Mouse (Mus musculus): Measurements from ENCODE around the gene Ly6g5b. TPM values are rescaled to one million over a fixed set of nuclear protein-coding genes. Genes with fewer than 3 reads are reported as not detected.

The Ly6g5b gene
- total and polyA plus RNA-seq, 3 experiments: 0.10 to 0.82 TPM; not detected in 1

GRCm38 (mm10) chr17:35104754-35105153, 10.5 kb downstream of the Ly6g5b start:
- H3K4me3 ChIP-seq (ENCODE audit: low read depth, low read length): no peak overlapping the region
- TF ChIP-seq TAL1 (conservative IDR thresholded peaks at IDR 0.05; ENCODE audit: low read depth, low read length) (peak; percentile 56), GATA2 (IDR thresholded peaks at IDR 0.05; ENCODE audit: borderline replicate concordance, low read depth, low read length) (no peak)
- H3K9me3 ChIP-seq (replicated peaks): no peaks in the 10 kb centered on the region
- H3K27me3 ChIP-seq (ENCODE audit: insufficient read depth, low read length): no peaks in the 10 kb centered on the region
- H3K4me1 ChIP-seq (ENCODE audit: insufficient read depth, low read depth, low read length): peaks cover 80% of the 10 kb centered on the region
- no peak; the same call in 1 of the 2 replicates for ATAC-seq (ENCODE audit: extremely low read depth, insufficient number of reproducible peaks, low FRiP score, poor library complexity, severe bottlenecking)
- DNase-seq (ENCODE audit: low spot score): no peak
- H3K36me3 ChIP-seq (replicated peaks): peaks cover 51% of the 10 kb centered on the region

GRCm38 (mm10) chr17:35104079-35104478, 11.1 kb downstream of the Ly6g5b start:
- ATAC-seq (ENCODE audit: extremely low read depth, insufficient number of reproducible peaks, low FRiP score, poor library complexity, severe bottlenecking): no peak
- H3K4me1 ChIP-seq (ENCODE audit: insufficient read depth, low read depth, low read length): peaks cover 85% of the 10 kb centered on the region
- H3K27me3 ChIP-seq (ENCODE audit: insufficient read depth, low read length): no peaks in the 10 kb centered on the region
- no peak for DNase-seq (ENCODE audit: low spot score)
- H3K36me3 ChIP-seq (replicated peaks): peaks cover 58% of the 10 kb centered on the region
- H3K9me3 ChIP-seq (replicated peaks): no peaks in the 10 kb centered on the region
- H3K4me3 ChIP-seq (ENCODE audit: low read depth, low read length): no peak overlapping the region; the same call in 1 of the 2 replicates
- TF ChIP-seq GATA1 (IDR thresholded peaks at IDR 0.05; ENCODE audit: borderline replicate concordance, low read length) (no peak), CTCF (IDR thresholded peaks at IDR 0.05; ENCODE audit: low read depth, low read length) (no peak), POLR2AphosphoS5 (IDR thresholded peaks at IDR 0.05; ENCODE audit: insufficient replicate concordance, low read depth, low read length) (no peak), TAL1 (conservative IDR thresholded peaks at IDR 0.05; ENCODE audit: low read depth, low read length) (no peak)

- TF ChIP-seq GATA1 (IDR thresholded peaks at IDR 0.05; ENCODE audit: borderline replicate concordance, low read length) (no peak), GATA2 (IDR thresholded peaks at IDR 0.05; ENCODE audit: borderline replicate concordance, low read depth, low read length) (no peak), TAL1 (conservative IDR thresholded peaks at IDR 0.05; ENCODE audit: low read depth, low read length) (no peak), CTCF (IDR thresholded peaks at IDR 0.05; ENCODE audit: low read depth, low read length) (no peak), POLR2AphosphoS5 (IDR thresholded peaks at IDR 0.05; ENCODE audit: insufficient replicate concordance, low read depth, low read length) (no peak)
- H3K4me1 ChIP-seq (ENCODE audit: insufficient read depth, low read depth, low read length): peaks cover 83% of the 10 kb centered on the region
- no peaks in the 10 kb centered on the region for H3K27me3 ChIP-seq (ENCODE audit: insufficient read depth, low read length)
- H3K9me3 ChIP-seq (replicated peaks): no peaks in the 10 kb centered on the region
- no peak for ATAC-seq (ENCODE audit: extremely low read depth, insufficient number of reproducible peaks, low FRiP score, poor library complexity, severe bottlenecking)
- no peak for DNase-seq (ENCODE audit: low spot score)
- H3K4me3 ChIP-seq (ENCODE audit: low read depth, low read length): peak overlapping the region; percentile 49; the same call in 1 of the 2 replicates
- peaks cover 66% of the 10 kb centered on the region for H3K36me3 ChIP-seq (replicated peaks)
Observed at GRCm38 (mm10) chr17:35103221-35103690, 12.0 kb downstream of the Ly6g5b start.

GRCm38 (mm10) chr17:35102299-35102698, 12.9 kb downstream of the Ly6g5b start:
- H3K4me1 ChIP-seq (ENCODE audit: insufficient read depth, low read depth, low read length): peaks cover 86% of the 10 kb centered on the region
- H3K27me3 ChIP-seq (ENCODE audit: insufficient read depth, low read length): no peaks in the 10 kb centered on the region
- no peak overlapping the region; the same call in 1 of the 2 replicates for H3K4me3 ChIP-seq (ENCODE audit: low read depth, low read length)
- no peaks in the 10 kb centered on the region for H3K9me3 ChIP-seq (replicated peaks)
- no peak for ATAC-seq (ENCODE audit: extremely low read depth, insufficient number of reproducible peaks, low FRiP score, poor library complexity, severe bottlenecking)
- peaks cover 76% of the 10 kb centered on the region for H3K36me3 ChIP-seq (replicated peaks)
- no peak for TF ChIP-seq GATA1 (IDR thresholded peaks at IDR 0.05; ENCODE audit: borderline replicate concordance, low read length)
- TF ChIP-seq CTCF (IDR thresholded peaks at IDR 0.05; ENCODE audit: low read depth, low read length): no peak
- DNase-seq (ENCODE audit: low spot score): no peak

GRCm38 (mm10) chr17:35101161-35101560, 14.1 kb downstream of the Ly6g5b start:
- no peak overlapping the region for H3K4me3 ChIP-seq (ENCODE audit: low read depth, low read length)
- no peaks in the 10 kb centered on the region for H3K27me3 ChIP-seq (ENCODE audit: insufficient read depth, low read length)
- H3K36me3 ChIP-seq (replicated peaks): peaks cover 87% of the 10 kb centered on the region
- ATAC-seq (ENCODE audit: extremely low read depth, insufficient number of reproducible peaks, low FRiP score, poor library complexity, severe bottlenecking): no peak
- no peak for DNase-seq (ENCODE audit: low spot score)
- H3K9me3 ChIP-seq (replicated peaks): no peaks in the 10 kb centered on the region
- H3K4me1 ChIP-seq (ENCODE audit: insufficient read depth, low read depth, low read length): peaks cover 86% of the 10 kb centered on the region
- TF ChIP-seq POLR2AphosphoS5 (IDR thresholded peaks at IDR 0.05; ENCODE audit: insufficient replicate concordance, low read depth, low read length): no peak
- no peak for TF ChIP-seq GATA2 (IDR thresholded peaks at IDR 0.05; ENCODE audit: borderline replicate concordance, low read depth, low read length)
- no peak for TF ChIP-seq CTCF (IDR thresholded peaks at IDR 0.05; ENCODE audit: low read depth, low read length)
- TF ChIP-seq TAL1 (conservative IDR thresholded peaks at IDR 0.05; ENCODE audit: low read depth, low read length): no peak
- no peak for TF ChIP-seq GATA1 (IDR thresholded peaks at IDR 0.05; ENCODE audit: borderline replicate concordance, low read length)

GRCm38 (mm10) chr17:35100196-35100765, 14.9 kb downstream of the Ly6g5b start:
- peaks cover 81% of the 10 kb centered on the region for H3K4me1 ChIP-seq (ENCODE audit: insufficient read depth, low read depth, low read length)

More at GRCm38 (mm10) chr17:35100196-35100765, 14.9 kb downstream of the Ly6g5b start:
- ATAC-seq (ENCODE audit: extremely low read depth, insufficient number of reproducible peaks, low FRiP score, poor library complexity, severe bottlenecking) (no peak), DNase-seq (ENCODE audit: low spot score) (no peak)
- TF ChIP-seq GATA1 (IDR thresholded peaks at IDR 0.05; ENCODE audit: borderline replicate concordance, low read length): no peak
- no peak for TF ChIP-seq TAL1 (conservative IDR thresholded peaks at IDR 0.05; ENCODE audit: low read depth, low read length)
- no peak for TF ChIP-seq POLR2AphosphoS5 (IDR thresholded peaks at IDR 0.05; ENCODE audit: insufficient replicate concordance, low read depth, low read length)
- no peak for TF ChIP-seq CTCF (IDR thresholded peaks at IDR 0.05; ENCODE audit: low read depth, low read length)
- no peak for TF ChIP-seq GATA2 (IDR thresholded peaks at IDR 0.05; ENCODE audit: borderline replicate concordance, low read depth, low read length)
- peaks cover 96% of the 10 kb centered on the region for H3K36me3 ChIP-seq (replicated peaks)
- no peaks in the 10 kb centered on the region for H3K9me3 ChIP-seq (replicated peaks)
- no peak overlapping the region for H3K4me3 ChIP-seq (ENCODE audit: low read depth, low read length)
- no peaks in the 10 kb centered on the region for H3K27me3 ChIP-seq (ENCODE audit: insufficient read depth, low read length)

All from G1E (cell line).